Mouse (Mus musculus) liver, adult 2 months (tissue): ENCODE results near the gene Scin. TPM values are rescaled to one million over a fixed set of nuclear protein-coding genes. Genes with fewer than 3 reads are reported as not detected.

ENCODE experiments used
- DNase-seq: peaks from one replicate; pipeline ENCODE4 v3.0.0-alpha.2; 2011; ENCODE audit warnings: low read depth, low spot score; ENCODE audit errors: extremely low read depth
- H3K27ac ChIP-seq: fragments of 200-500 bp; replicated peaks from 2 replicates; pipeline ENCODE4 v1.5.1; 2012; ENCODE audit warnings: low read depth, mild to moderate bottlenecking, control low read depth, inconsistent platforms, low read length; ENCODE audit not compliant: insufficient read depth
- H3K27me3 ChIP-seq: fragments of 200-500 bp; 2 replicates; pipeline ENCODE4 v1.6.1; 2012; ENCODE audit warnings: mild to moderate bottlenecking, moderate library complexity, low read length, inconsistent platforms; ENCODE audit not compliant: control insufficient read depth, insufficient read depth
- H3K36me3 ChIP-seq: fragments of 200-500 bp; 2 replicates; pipeline ENCODE4 v1.6.1; 2012; ENCODE audit warnings: low read length, inconsistent platforms; ENCODE audit not compliant: control insufficient read depth, insufficient read depth
- H3K4me1 ChIP-seq: fragments of 200-500 bp; 2 replicates; pipeline ENCODE4 v1.6.1; 2011; ENCODE audit warnings: low read length; ENCODE audit not compliant: control insufficient read depth, insufficient read depth
- H3K4me3 ChIP-seq: fragments of 200-500 bp; 2 replicates; pipeline ENCODE4 v1.5.1; 2011; ENCODE audit warnings: low read depth, mild to moderate bottlenecking, control low read depth, low read length, moderate library complexity; ENCODE audit not compliant: insufficient read depth
- H3K79me2 ChIP-seq: fragments of 200-500 bp; 2 replicates; pipeline ENCODE4 v1.6.1; 2012; ENCODE audit warnings: inconsistent platforms, mild to moderate bottlenecking, low read length, moderate library complexity; ENCODE audit not compliant: control insufficient read depth, insufficient read depth
- H3K9ac ChIP-seq: fragments of 200-500 bp; 2 replicates; pipeline ENCODE4 v1.6.1; 2012; ENCODE audit warnings: low read depth, mild to moderate bottlenecking, control low read depth, inconsistent platforms, low read length
- CTCF ChIP-seq: fragments of 200-500 bp; IDR thresholded peaks from 2 replicates; pipeline ENCODE4 v1.5.1; 2011; ENCODE audit warnings: low read depth, low read length, control low read depth
- POLR2A ChIP-seq: fragments of 200-500 bp; IDR thresholded peaks from 2 replicates; pipeline ENCODE4 v1.6.1; 2011; ENCODE audit warnings: low read length, control low read depth; ENCODE audit not compliant: insufficient read depth; ENCODE audit errors: extremely low read depth
- WGBS: fragments of 180-500 bp; shearing (Covaris S2); methylation state at CpG from one replicate; pipeline ENCODE4 v1.1.7; 2018; 5-methylcytosine and 5-hydroxymethylcytosine counted together
- polyA plus RNA-seq: library from polyadenylated mRNA; depleted of rRNA; stranded (reverse); fragments of >200 nt; gene quantifications from 2 replicates; pipeline ENCODE4 v1.2.3, GENCODE M21; 2012; rRNA removed
- total RNA-seq: library from RNA; depleted of rRNA; stranded (reverse); fragments of >200 nt; gene quantifications from 2 replicates; pipeline ENCODE4 v1.2.3, GENCODE M21; 2014; rRNA removed

Scin gene
- total and polyA plus RNA-seq, 2 experiments, result 0.04 TPM; not detected in 1

GRCm38 (mm10) chr12:40009866-40010265, 124.2 kb downstream of the Scin start:
- DNase-seq, result no peak
- WGBS, result 57% methylated on average over 2 of the region's 2 CpGs
- H3K79me2 ChIP-seq, result no peaks in the 10 kb centered on the region
- H3K36me3 ChIP-seq, result no peaks in the 10 kb centered on the region
- no peak overlapping the region for H3K9ac ChIP-seq
- H3K27ac ChIP-seq, result no peak overlapping the region
- no peaks in the 10 kb centered on the region for H3K4me1 ChIP-seq
- no peaks in the 10 kb centered on the region for H3K27me3 ChIP-seq
- no peak for TF ChIP-seq CTCF
- TF ChIP-seq POLR2A, result no peak
- H3K4me3 ChIP-seq, result no peak overlapping the region

Other genes with a start within 250 kb of the Scin start
- 12.4 and 16.9 TPM in 2 replicates for gene Arl4a, start 96.2 kb downstream of the Scin start, total RNA-seq
- gene Arl4a, start 96.2 kb downstream of the Scin start, polyA plus RNA-seq, result 7.3 and 9.0 TPM in 2 replicates
- gene Lsmem1, start 65.3 kb upstream of the Scin start, total RNA-seq, result not detected in 2 replicates
- gene Lsmem1, start 65.3 kb upstream of the Scin start, polyA plus RNA-seq, result not detected in 2 replicates
- gene Ifrd1, start 114.3 kb upstream of the Scin start, total RNA-seq, result 17.6 and 24.3 TPM in 2 replicates
- gene Ifrd1, start 114.3 kb upstream of the Scin start, polyA plus RNA-seq, result 3.9 and 4.8 TPM in 2 replicates